15 mouse cellular contexts compared by ENCODE assay signal in the genomic region with DNA sequence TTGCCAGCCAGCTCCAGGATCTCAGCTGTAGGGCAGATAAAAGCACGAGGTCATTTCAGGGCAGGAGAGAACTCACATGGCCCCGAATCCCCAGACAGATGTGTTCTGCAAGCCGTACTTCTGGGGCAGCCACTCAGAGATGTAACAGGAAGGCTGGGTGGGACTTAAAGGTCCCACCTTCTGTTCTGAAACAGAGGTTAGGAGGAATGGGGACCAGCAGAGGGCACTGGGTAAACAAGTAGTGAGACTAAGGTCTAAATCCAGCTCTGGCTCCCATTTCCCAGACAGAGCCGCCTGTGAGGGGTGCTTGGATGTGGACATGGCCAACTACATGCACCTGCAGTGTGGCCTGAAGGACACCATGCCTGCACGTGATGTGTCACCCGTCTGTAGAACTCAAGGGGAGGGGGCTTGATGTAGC. TPM values are rescaled to one million over a fixed set of nuclear protein-coding genes. Genes with fewer than 3 reads are reported as not detected.
DNase-seq lines count a peak whose midpoint lies in the region; ATAC-seq lines count a peak whose summit lies in the region.
"Had no signal": no experiment of that assay in that cellular context is flagged by ENCODE, and none has a peak within 500 bp of the region (broad histone marks: within the 10 kb centered on the region; RNA-seq: fewer than 3 reads in every experiment).

No protein-coding gene starts in this region.

- no peaks in the 10 kb centered on the region for H3K27me3 ChIP-seq in heart, embryonic 10.5 days (ENCODE audit: insufficient read depth, poor library complexity, severe bottlenecking)
- H3K27me3 ChIP-seq in heart, embryonic 12.5 days (replicated peaks): no peaks in the 10 kb centered on the region
- H3K27me3 ChIP-seq in neural tube, embryonic 13.5 days: no peaks in the 10 kb centered on the region
- no peaks in the 10 kb centered on the region for H3K27me3 ChIP-seq in neural tube, embryonic 15.5 days (replicated peaks)
- no peaks in the 10 kb centered on the region for H3K27me3 ChIP-seq in midbrain, embryonic 10.5 days (ENCODE audit: low read depth, poor library complexity, severe bottlenecking)
- H3K27me3 ChIP-seq: embryonic facial prominence, embryonic 13.5 days; forebrain, embryonic 12.5 days; megakaryocyte, embryonic 14.5 days; Patski had no signal

- no peak overlapping the region for H3K4me2 ChIP-seq in heart, embryonic 12.5 days
- H3K4me2 ChIP-seq in neural tube, embryonic 13.5 days: no peak overlapping the region
- no peak overlapping the region for H3K4me2 ChIP-seq in neural tube, embryonic 15.5 days
- H3K4me2 ChIP-seq: embryonic facial prominence, embryonic 13.5 days; forebrain, embryonic 12.5 days had no signal

- peak overlapping the region; percentile 24; the same call in 1 of the 2 replicates for H3K27ac ChIP-seq in heart, embryonic 10.5 days
- no peak overlapping the region for H3K27ac ChIP-seq in heart, embryonic 12.5 days (ENCODE audit: poor library complexity, severe bottlenecking)
- 0 out of 2 replicates have a peak overlapping the region, but pooled peaks have one; percentile 84 for H3K27ac ChIP-seq in neural tube, embryonic 13.5 days (replicated peaks)
- H3K27ac ChIP-seq in neural tube, embryonic 15.5 days (replicated peaks): peak overlapping the region; percentile 82
- H3K27ac ChIP-seq in midbrain, embryonic 10.5 days (replicated peaks): no peak overlapping the region
- H3K27ac ChIP-seq: forebrain, embryonic 12.5 days had no signal

- H3K9me3 ChIP-seq in heart, embryonic 10.5 days: no peaks in the 10 kb centered on the region
- H3K9me3 ChIP-seq in heart, embryonic 12.5 days (replicated peaks): no peaks in the 10 kb centered on the region
- H3K9me3 ChIP-seq in neural tube, embryonic 13.5 days: no peaks in the 10 kb centered on the region
- H3K9me3 ChIP-seq in neural tube, embryonic 15.5 days (replicated peaks): no peaks in the 10 kb centered on the region
- H3K9me3 ChIP-seq in midbrain, embryonic 10.5 days (replicated peaks): no peaks in the 10 kb centered on the region
- H3K9me3 ChIP-seq: embryonic facial prominence, embryonic 13.5 days; forebrain, embryonic 12.5 days; megakaryocyte, embryonic 14.5 days had no signal

- no peak overlapping the region for H3K9ac ChIP-seq in heart, embryonic 12.5 days
- no peak overlapping the region for H3K9ac ChIP-seq in neural tube, embryonic 13.5 days
- H3K9ac ChIP-seq in neural tube, embryonic 15.5 days (replicated peaks): no peak overlapping the region
- H3K9ac ChIP-seq: embryonic facial prominence, embryonic 13.5 days; forebrain, embryonic 12.5 days had no signal

- ATAC-seq in heart, embryonic 12.5 days (ENCODE audit: insufficient number of reproducible peaks, low FRiP score): no peak
- no peak for ATAC-seq in neural tube, embryonic 13.5 days (ENCODE audit: low read depth)
- no peak for ATAC-seq in neural tube, embryonic 15.5 days (ENCODE audit: low FRiP score)
- ATAC-seq: CD4-positive, CD25-positive, alpha-beta regulatory T cell, adult 4 months; Patski had no signal

- peaks cover 37% of the 10 kb centered on the region for H3K4me1 ChIP-seq in heart, embryonic 10.5 days
- H3K4me1 ChIP-seq in heart, embryonic 12.5 days (replicated peaks): peaks cover 36% of the 10 kb centered on the region
- peaks cover 64% of the 10 kb centered on the region for H3K4me1 ChIP-seq in neural tube, embryonic 13.5 days (replicated peaks)
- H3K4me1 ChIP-seq in neural tube, embryonic 15.5 days: peaks cover 57% of the 10 kb centered on the region
- H3K4me1 ChIP-seq in midbrain, embryonic 10.5 days: peaks cover 14% of the 10 kb centered on the region

- DNase-seq in heart, embryonic 10.5 days (ENCODE audit: low spot score): no peak
- no peak for DNase-seq in neural tube, embryonic 10.5 days (ENCODE audit: extremely low spot score, low spot score)
- DNase-seq in thymus, postnatal 4 days: peak; percentile 61
- DNase-seq in natural killer cell, adult 2 months (ENCODE audit: low spot score in 2 of 2): no peak
- DNase-seq in midbrain, embryonic 10.5 days (ENCODE audit: low spot score): no peak
- DNase-seq: gastrocnemius, postnatal 14 days had no signal

- no peak overlapping the region for H3K4me3 ChIP-seq in heart, embryonic 10.5 days
- no peak overlapping the region for H3K4me3 ChIP-seq in heart, embryonic 12.5 days
- H3K4me3 ChIP-seq in neural tube, embryonic 13.5 days: no peak overlapping the region
- no peak overlapping the region for H3K4me3 ChIP-seq in neural tube, embryonic 15.5 days (replicated peaks)
- no peak overlapping the region for H3K4me3 ChIP-seq in midbrain, embryonic 10.5 days
- H3K4me3 ChIP-seq: embryonic facial prominence, embryonic 13.5 days; forebrain, embryonic 12.5 days; megakaryocyte, embryonic 14.5 days; myocyte had no signal

- WGBS in heart, embryonic 10.5 days: 72% methylated on average over 6 of the region's 6 CpGs
- whole genome bisulfite sequencing in heart, embryonic 12.5 days: 62% methylated on average over 6 of the region's 6 CpGs
- 85% methylated on average over 6 of the region's 6 CpGs for WGBS in neural tube, embryonic 13.5 days
- WGBS in neural tube, embryonic 15.5 days: 79% methylated on average over 6 of the region's 6 CpGs
- 94% methylated on average over 6 of the region's 6 CpGs for WGBS in midbrain, embryonic 10.5 days

- H3K36me3 ChIP-seq in heart, embryonic 10.5 days: peaks cover 79% of the 10 kb centered on the region
- H3K36me3 ChIP-seq in heart, embryonic 12.5 days: peaks cover 54% of the 10 kb centered on the region
- H3K36me3 ChIP-seq in neural tube, embryonic 13.5 days: peaks cover 32% of the 10 kb centered on the region
- H3K36me3 ChIP-seq in neural tube, embryonic 15.5 days: peaks cover 6% of the 10 kb centered on the region; the same call in 1 of the 2 replicates
- peaks cover 100% of the 10 kb centered on the region for H3K36me3 ChIP-seq in midbrain, embryonic 10.5 days

RNA-seq across cellular contexts. Expression of a gene that starts 31.2 kb away (rescaled TPM):
- polyA plus RNA-seq in heart, embryonic 10.5 days (2016; fragmentation: Nextera tagmentation; extraction: Ambion mirVana): 134 and 287 TPM in 2 replicates
- polyA plus RNA-seq in heart, embryonic 12.5 days (2016; fragmentation: Nextera tagmentation; extraction: Ambion mirVana): 141 and 152 TPM in 2 replicates
- 367 and 382 TPM in 2 replicates for polyA plus RNA-seq in neural tube, embryonic 13.5 days (2015; fragmentation: Nextera tagmentation; extraction: Ambion mirVana)
- 244 and 272 TPM in 2 replicates for polyA plus RNA-seq in neural tube, embryonic 15.5 days (2015; fragmentation: Nextera tagmentation; extraction: Ambion mirVana)
- 526 and 546 TPM in 2 replicates for polyA plus RNA-seq in midbrain, embryonic 10.5 days (2016; fragmentation: Nextera tagmentation; extraction: Ambion mirVana)

Comparison
In these comparisons a context has a peak if more than half of its experiments do, and no peak if none do; other contexts are left out.
1. H3K27ac ChIP-seq: peak in heart, embryonic 10.5 days (single experiment), neural tube, embryonic 13.5 days (single experiment) and neural tube, embryonic 15.5 days (single experiment); none in heart, embryonic 12.5 days (single experiment) and midbrain, embryonic 10.5 days (single experiment).